In genomic region chr19:55256156-55256555, GRCm38 (mm10) we compare ENCODE assay signal across 14 mouse cellular contexts. TPM values are rescaled to one million over a fixed set of nuclear protein-coding genes. Genes with fewer than 3 reads are reported as not detected.
A peak's percentile ranks its signal among the peaks of the same experiment; 100 is the strongest.
DNase-seq lines count a peak whose midpoint lies in the region.
"Had no signal": no experiment of that assay in that cellular context is flagged by ENCODE, and none has a peak within 500 bp of the region (broad histone marks: within the 10 kb centered on the region; RNA-seq: fewer than 3 reads in every experiment).

No protein-coding gene starts in this region.

- intact Hi-C loops in left cerebral cortex, postnatal 25 days (cut with DNase I) = no loop called here

- DNase-seq in layer of hippocampus, adult 18-20 months (ENCODE audit: low spot score in 2 of 2) = peak; percentile 31 to 67
- DNase-seq in layer of hippocampus, postnatal 10 days (ENCODE audit: low spot score in 2 of 2) = no peak
- DNase-seq in right cerebral cortex, adult 2 months (ENCODE audit: low spot score in 2 of 2) = peak; percentile 46 to 48
- no peak for DNase-seq in right cerebral cortex, postnatal 4 days
- DNase-seq in left cerebral cortex, postnatal 25 days (ENCODE audit: low spot score in 2 of 2) = peak; percentile 30 to 80
- peak; percentile 55 for DNase-seq in telencephalon, adult 2 months (ENCODE audit: low read depth, low spot score)
- no peak for DNase-seq in thymus, postnatal 25 days
- no peak for DNase-seq in kidney, adult 9 months
- DNase-seq: adrenal gland, adult 8-10 months; cerebellum, postnatal 14 days; gastrocnemius, postnatal 36 days; kidney, adult 2 months; lung, adult 2 months; thymus, postnatal 36 days had no signal

RNA-seq across cellular contexts. Expression of gene Acsl5, which starts 4.4 kb away (rescaled TPM):
- 10 to 100 TPM; 34.4 to 34.9 TPM for total RNA-seq in layer of hippocampus, adult 18-20 months (2021)
- total RNA-seq in layer of hippocampus, postnatal 10 days (2021) = 10 to 100 TPM; 27.3 to 29.9 TPM
- 10 to 100 TPM; 42.9 to 47.9 TPM for total RNA-seq in left cerebral cortex, postnatal 25 days (2021)

RNA-seq across cellular contexts. Expression of gene Gucy2g, which starts 15.1 kb away (rescaled TPM):
- under 1 TPM; 0.89 to 0.99 TPM for total RNA-seq in layer of hippocampus, adult 18-20 months (2021)
- total RNA-seq in layer of hippocampus, postnatal 10 days (2021) = under 1 TPM; 0.38 to 0.59 TPM
- 1 to 10 TPM; 2.8 to 3.2 TPM for total RNA-seq in left cerebral cortex, postnatal 25 days (2021)
- total RNA-seq: adrenal gland, adult 8-10 months had no signal

RNA-seq across cellular contexts. Expression of gene Zdhhc6, which starts 59.7 kb away (rescaled TPM):
- total RNA-seq in layer of hippocampus, adult 18-20 months (2021) = 10 to 100 TPM; 25.1 to 27.0 TPM
- 10 to 100 TPM; 27.1 to 29.2 TPM for total RNA-seq in layer of hippocampus, postnatal 10 days (2021)
- 10 to 100 TPM; 28.4 to 30.7 TPM for total RNA-seq in left cerebral cortex, postnatal 25 days (2021)

RNA-seq across cellular contexts. Expression of gene Vti1a, which starts 59.9 kb away (rescaled TPM):
- 10 to 100 TPM; 60.2 to 60.5 TPM for total RNA-seq in layer of hippocampus, adult 18-20 months (2021)
- total RNA-seq in layer of hippocampus, postnatal 10 days (2021) = 10 to 100 TPM; 48.1 to 54.4 TPM
- total RNA-seq in left cerebral cortex, postnatal 25 days (2021) = 10 to 100 TPM; 61.6 to 63.4 TPM

Comparison
In these comparisons a context has a peak if more than half of its experiments do, and no peak if none do; other contexts are left out.
1. DNase-seq: peak in layer of hippocampus, adult 18-20 months (2 of 2), right cerebral cortex, adult 2 months (2 of 2), left cerebral cortex, postnatal 25 days (2 of 2) and telencephalon, adult 2 months (single experiment); none in layer of hippocampus, postnatal 10 days (0 of 2), right cerebral cortex, postnatal 4 days (single experiment), thymus, postnatal 25 days (single experiment) and kidney, adult 9 months (single experiment).